25 mouse cellular contexts compared by ENCODE assay signal in genomic region chr3:50548568-50548967, GRCm38 (mm10).
DNase-seq lines count a peak whose midpoint lies in the region; ATAC-seq and TF ChIP-seq lines count a peak whose summit lies in the region.
"Had no signal": no experiment of that assay in that cellular context is flagged by ENCODE, and none has a peak within 500 bp of the region (broad histone marks: within the 10 kb centered on the region; RNA-seq: fewer than 3 reads in every experiment).

No protein-coding gene starts in this region.

- H3K4me3 ChIP-seq in midbrain, embryonic 13.5 days (replicated peaks): no peak overlapping the region
- H3K4me3 ChIP-seq in stomach, postnatal 0 days (ENCODE audit: low read depth, low read length): no peak overlapping the region

- 94% methylated on average over 4 of the region's 4 CpGs for WGBS in midbrain, embryonic 13.5 days
- WGBS in stomach, postnatal 0 days: 84% methylated on average over 4 of the region's 4 CpGs

- no peak for TF ChIP-seq CTCF in Patski (IDR thresholded peaks at IDR 0.05)
- no peak for TF ChIP-seq CTCF in stomach, postnatal 0 days (IDR thresholded peaks at IDR 0.05; ENCODE audit: low read depth)

- no peak overlapping the region for H3K27ac ChIP-seq in midbrain, embryonic 13.5 days
- no peak overlapping the region for H3K27ac ChIP-seq in stomach, postnatal 0 days (replicated peaks)

- DNase-seq in 3T3-L1 (ENCODE audit: low read depth, low spot score) (peak; percentile 21), NIH3T3 (ENCODE audit: low read depth) (peak; percentile 3), Patski (ENCODE audit: low read depth, low spot score) (peak; percentile 4)
- DNase-seq in Muller cell, postnatal 12 days (ENCODE audit: inconsistent ontology term): peak; percentile 75
- no peak for DNase-seq in urinary bladder, adult 2 months (ENCODE audit: low spot score)
- DNase-seq in cerebellum, adult 11 months: no peak
- no peak for DNase-seq in stomach, postnatal 0 days (ENCODE audit: low spot score)
- DNase-seq: adrenal gland, adult 2 months; adrenal gland, adult 8-10 months; adrenal gland, postnatal 10 days; adrenal gland, postnatal 14 days; adrenal gland, postnatal 25 days; adrenal gland, postnatal 36 days; B cell, adult 2 months; cerebellum, adult 11-12 months; cerebellum, adult 18-20 months; cerebellum, adult 2 months; cerebellum, adult 8-10 months; cerebellum, adult 9-10 months; cerebellum, adult 9-11 months had no signal

- no peaks in the 10 kb centered on the region for H3K27me3 ChIP-seq in Patski
- H3K27me3 ChIP-seq in midbrain, embryonic 13.5 days: no peaks in the 10 kb centered on the region
- no peaks in the 10 kb centered on the region for H3K27me3 ChIP-seq in stomach, postnatal 0 days (ENCODE audit: control insufficient read depth, insufficient read depth, low read length)
- H3K27me3 ChIP-seq: CH12.LX had no signal

- H3K36me3 ChIP-seq in midbrain, embryonic 13.5 days: no peaks in the 10 kb centered on the region
- no peaks in the 10 kb centered on the region for H3K36me3 ChIP-seq in stomach, postnatal 0 days (ENCODE audit: control insufficient read depth, insufficient read depth, low read length)
- H3K36me3 ChIP-seq: G1E had no signal

- in situ Hi-C loops in Patski (cut with MboI; ENCODE audit: low pct_unique_long_range_greater_than_20kb): no loop called here

- peak; percentile 51 for ATAC-seq in Patski
- no peak for ATAC-seq in midbrain, embryonic 13.5 days
- no peak for ATAC-seq in stomach, postnatal 0 days (ENCODE audit: low FRiP score, low TSS enrichment)
- ATAC-seq: activated CD4-positive, CD25-positive, alpha-beta regulatory T cell, adult 4 months; CD4-positive, CD25-positive, alpha-beta regulatory T cell, adult 4 months had no signal

- no peak overlapping the region for H3K9ac ChIP-seq in midbrain, embryonic 13.5 days (replicated peaks)
- no peak overlapping the region for H3K9ac ChIP-seq in stomach, postnatal 0 days (ENCODE audit: low read length)

- no peak overlapping the region for H3K4me2 ChIP-seq in midbrain, embryonic 13.5 days (replicated peaks)
- no peak overlapping the region for H3K4me2 ChIP-seq in stomach, postnatal 0 days (replicated peaks; ENCODE audit: low read depth)

- no peak for TF ChIP-seq EP300 in stomach, postnatal 0 days (optimal IDR thresholded peaks at IDR 0.05)

- POLR2A ChIA-PET in Patski (lab: Charles Lee): no interaction called here

- CTCF ChIA-PET in Patski (lab: Charles Lee): interaction anchor here (1.4 kb wide), 1 partner anchor 28 kb away, joined by 3 read pairs; no protein-coding TSS in a partner anchor

- no peaks in the 10 kb centered on the region for H3K9me3 ChIP-seq in midbrain, embryonic 13.5 days
- H3K9me3 ChIP-seq in stomach, postnatal 0 days (ENCODE audit: control insufficient read depth, low read length): no peaks in the 10 kb centered on the region
- H3K9me3 ChIP-seq: G1E had no signal

- peaks cover 13% of the 10 kb centered on the region for H3K4me1 ChIP-seq in midbrain, embryonic 13.5 days (replicated peaks)
- H3K4me1 ChIP-seq in stomach, postnatal 0 days (replicated peaks; ENCODE audit: control insufficient read depth, insufficient read depth): no peaks in the 10 kb centered on the region

Comparison
In these comparisons a context has a peak if more than half of its experiments do, and no peak if none do; other contexts are left out.
1. DNase-seq: peak in 3T3-L1 (single experiment), Muller cell, postnatal 12 days (single experiment), NIH3T3 (single experiment) and Patski (single experiment); none in urinary bladder, adult 2 months (single experiment), cerebellum, adult 11 months (single experiment) and stomach, postnatal 0 days (single experiment).